Mouse (Mus musculus) Patski (cell line): ENCODE results near the gene Galc. TPM values are rescaled to one million over a fixed set of nuclear protein-coding genes. Genes with fewer than 3 reads are reported as not detected.
A peak's percentile ranks its signal among the peaks of the same experiment; 100 is the strongest.

Experiments
- ATAC-seq: fragments of 100-300 bp; one replicate; pipeline ENCODE4 v1.8.0; 2021
- CTCF ChIA-PET: fragments of 350-600 bp; sonication (Branson Sonifier 250); formaldehyde crosslinking; loops from one replicate; lab custom pipeline; 2022; ENCODE audit warnings: inconsistent platforms; lab: Charles Lee
- POLR2A ChIA-PET: fragments of 350-600 bp; sonication (Branson Sonifier 250); formaldehyde crosslinking; loops from one replicate; lab custom pipeline; 2022; ENCODE audit warnings: antibody characterized with exemption, inconsistent platforms; lab: Charles Lee
- DNase-seq: peaks from one replicate; pipeline ENCODE4 v3.0.0-alpha.2; 2011; ENCODE audit warnings: low read depth, low spot score
- H3K27me3 ChIP-seq: fragments of 371-371 bp; one replicate; pipeline ENCODE4 v1.5.1; 2021
- CTCF ChIP-seq: fragments of 100-300 bp; IDR thresholded peaks from one replicate; pipeline ENCODE4 v1.5.1; 2021
- in situ Hi-C: fragments of 300-500 bp; cut with MboI; formaldehyde crosslinking; loops from 3 replicates; pipeline ENCODE4 v1.11.1; 2018; ENCODE audit warnings: low pct_unique_long_range_greater_than_20kb, mixed read lengths
- polyA plus RNA-seq: library from polyadenylated mRNA; unstranded; gene quantifications from one replicate; pipeline ENCODE4 v1.2.3, GENCODE M21; 2021

Galc gene
- polyA plus RNA-seq = 60.4 TPM

- CTCF ChIA-PET = no interaction called here
- POLR2A ChIA-PET = no interaction called here
- H3K27me3 ChIP-seq = no peaks in the 10 kb centered on the region
- DNase-seq (no peak), ATAC-seq (peak; percentile 59)
- in situ Hi-C loops = no loop called here
- no peak for TF ChIP-seq CTCF
These were observed at the start of gene Galc for GRCm38 (mm10) chr12:98258845-98259517. Gene Galc, minus strand, starts transcription at chr12:98259459.

DNA sequence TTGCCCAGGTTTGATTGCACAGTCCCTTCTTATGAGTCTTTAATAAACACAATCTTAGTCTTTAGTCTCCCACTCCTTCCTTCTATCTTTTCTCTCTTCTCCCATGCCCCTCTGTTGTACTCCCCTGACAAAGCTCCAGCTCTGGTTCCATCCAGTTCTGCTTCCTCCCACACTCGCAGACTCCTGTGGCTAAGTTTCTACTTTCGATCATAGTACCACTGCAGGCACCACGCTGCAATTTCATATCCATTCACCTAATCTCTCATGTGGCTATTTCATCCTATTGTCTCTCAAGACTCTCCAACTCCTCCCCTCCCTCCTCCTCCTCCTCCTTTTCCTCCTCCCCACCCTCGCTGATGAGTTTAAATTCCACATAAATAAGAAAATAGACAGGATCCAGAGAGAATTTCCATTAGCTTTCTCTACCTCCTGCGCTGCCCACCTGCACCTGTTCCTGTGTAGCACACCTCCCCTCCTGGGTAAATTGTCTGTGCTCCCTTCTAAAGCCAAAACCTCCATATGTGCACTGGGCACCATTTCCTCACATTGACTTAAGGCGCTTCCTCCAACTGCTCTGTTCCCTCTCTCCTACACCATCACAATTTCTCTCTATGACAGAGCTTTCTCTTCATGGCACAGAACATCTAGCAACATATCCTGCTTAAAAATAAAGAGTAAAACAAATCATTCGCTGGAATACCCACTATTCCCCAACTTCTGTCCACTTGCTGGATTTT, 48.1 kb upstream of the Galc start:
- no peak for ATAC-seq
- ChIA-PET POLR2A (no interaction called here), CTCF (interaction anchor here (1.2 to 1.4 kb wide), 2 partner anchors 11 to 79 kb away, joined by 3 read pairs; no protein-coding TSS in a partner anchor)
- DNase-seq = no peak
- H3K27me3 ChIP-seq = no peaks in the 10 kb centered on the region
- in situ Hi-C loops = no loop called here
- no peak for TF ChIP-seq CTCF

GRCm38 (mm10) chr12:98303013-98303412, 43.8 kb upstream of the Galc start:
- ATAC-seq (peak; percentile 62), DNase-seq (no peak)
- ChIA-PET CTCF (interaction anchor here (1.1 to 4.4 kb wide), 4 partner anchors 11 to 22 kb away, joined by 3 to 15 read pairs (median 4); no protein-coding TSS in a partner anchor), POLR2A (interaction anchor here (0.9 kb wide), 1 partner anchor 13 kb away, joined by 3 read pairs; no protein-coding TSS in a partner anchor)
- in situ Hi-C loops = no loop called here
- no peaks in the 10 kb centered on the region for H3K27me3 ChIP-seq
- TF ChIP-seq CTCF = no peak

DNA sequence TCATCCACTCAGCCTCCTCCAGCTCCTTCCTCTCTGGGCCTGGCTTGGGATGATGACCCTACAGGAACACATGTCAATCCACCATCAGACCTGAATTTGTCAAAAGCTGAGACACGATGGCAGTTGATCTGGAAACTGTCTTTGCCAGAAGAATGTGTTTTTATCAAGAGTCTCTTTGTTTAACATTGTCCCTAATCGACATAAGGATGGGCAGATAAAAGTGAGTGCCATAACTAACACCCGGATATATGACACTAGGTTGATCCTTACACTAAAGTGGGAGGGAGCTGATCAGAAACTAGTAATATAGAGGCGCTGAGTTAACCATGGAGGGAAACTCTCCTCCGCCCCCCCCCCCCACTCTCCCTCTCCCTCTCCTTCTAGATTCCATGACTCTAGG, 42.7 kb upstream of the Galc start:
- DNase-seq (no peak), ATAC-seq (no peak)
- H3K27me3 ChIP-seq = no peaks in the 10 kb centered on the region
- in situ Hi-C loops = no loop called here
- no peak for TF ChIP-seq CTCF
- POLR2A ChIA-PET = no interaction called here
- CTCF ChIA-PET = interaction anchor here (4.4 kb wide), 1 partner anchor 13 kb away, joined by 15 read pairs; no protein-coding TSS in a partner anchor

- no peak for TF ChIP-seq CTCF
- no peak for ATAC-seq
- in situ Hi-C loops = no loop called here
These were observed 35.0 kb upstream of the Galc start for GRCm38 (mm10) chr12:98294241-98294640.

DNA sequence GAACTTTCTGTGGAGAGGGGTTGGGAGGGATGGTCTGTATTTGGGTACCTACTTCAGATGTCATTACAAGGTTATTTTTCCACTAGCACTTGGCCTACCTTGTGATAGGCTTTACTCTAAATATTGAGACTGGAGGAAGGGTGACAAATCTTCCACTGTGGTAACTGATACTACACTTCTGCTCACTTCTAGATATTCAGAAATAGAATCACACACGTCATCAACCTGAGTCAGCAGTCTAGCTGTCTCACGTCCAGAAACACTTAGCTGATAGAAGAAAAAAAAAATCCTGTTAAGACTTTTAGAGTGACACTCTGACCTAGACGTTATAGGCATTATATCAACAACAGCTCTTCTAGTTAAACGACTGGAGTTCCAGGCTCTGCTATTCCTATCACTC, 33.0 kb upstream of the Galc start:
- ATAC-seq (no peak), DNase-seq (no peak)
- in situ Hi-C loops = no loop called here
- no peaks in the 10 kb centered on the region for H3K27me3 ChIP-seq
- ChIA-PET CTCF (no interaction called here), POLR2A (no interaction called here)
- TF ChIP-seq CTCF = no peak

More at GRCm38 (mm10) chr12:98294241-98294640, 35.0 kb upstream of the Galc start:
- DNase-seq = no peak
- ChIA-PET CTCF (no interaction called here), POLR2A (no interaction called here)
- H3K27me3 ChIP-seq = no peaks in the 10 kb centered on the region

DNA sequence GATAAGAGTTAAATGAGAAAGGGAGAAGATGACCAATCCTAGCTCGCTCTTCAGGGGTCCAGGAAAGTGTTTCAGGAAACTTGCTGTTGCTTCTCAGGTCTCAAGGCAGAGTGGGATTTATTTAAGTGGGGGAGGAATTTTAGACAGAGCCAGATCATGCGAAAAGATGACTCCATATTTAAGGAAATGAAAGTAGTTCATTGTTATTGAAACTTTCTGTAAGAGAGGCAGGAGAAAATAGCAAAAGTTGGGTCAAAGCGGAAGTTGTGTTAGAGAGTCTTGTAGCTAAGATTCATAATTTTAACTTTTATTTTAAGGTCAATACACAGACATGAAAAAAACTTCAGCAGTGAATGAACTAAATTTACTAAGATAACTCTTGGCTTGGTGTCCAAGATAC, 31.2 kb upstream of the Galc start:
- H3K27me3 ChIP-seq = no peaks in the 10 kb centered on the region
- ATAC-seq = no peak
- no peak for DNase-seq
- no peak for TF ChIP-seq CTCF
- ChIA-PET POLR2A (interaction anchor here (0.7 kb wide), 1 partner anchor 13 kb away, joined by 3 read pairs; no protein-coding TSS in a partner anchor), CTCF (interaction anchor here (1.2 to 4.8 kb wide), 2 partner anchors 12 to 32 kb away, joined by 3 to 15 read pairs; no protein-coding TSS in a partner anchor)
- in situ Hi-C loops = no loop called here

GRCm38 (mm10) chr12:98284477-98284876, 25.2 kb upstream of the Galc start:
- TF ChIP-seq CTCF = no peak
- in situ Hi-C loops = loop anchor here (5.0 kb wide), 2 partner anchors 63 to 168 kb away; no protein-coding TSS in a partner anchor
- CTCF ChIA-PET = interaction anchor here (1.5 kb wide), 1 partner anchor 197 kb away, joined by 4 read pairs; no protein-coding TSS in a partner anchor
- ATAC-seq (no peak), DNase-seq (no peak)
- no peaks in the 10 kb centered on the region for H3K27me3 ChIP-seq
- POLR2A ChIA-PET = no interaction called here

GRCm38 (mm10) chr12:98283487-98283860, 24.2 kb upstream of the Galc start:
- ChIA-PET POLR2A (no interaction called here), CTCF (interaction anchor here (0.7 to 4.5 kb wide), 7 partner anchors 10 to 198 kb away, joined by 3 to 36 read pairs (median 4); no protein-coding TSS in a partner anchor)
- in situ Hi-C loops = loop anchor here (5.0 kb wide), 2 partner anchors 64 to 169 kb away; no protein-coding TSS in a partner anchor
- ATAC-seq (peak; percentile 98), DNase-seq (peak; percentile 83)
- peak; percentile 62 for TF ChIP-seq CTCF
- H3K27me3 ChIP-seq = no peaks in the 10 kb centered on the region

DNA sequence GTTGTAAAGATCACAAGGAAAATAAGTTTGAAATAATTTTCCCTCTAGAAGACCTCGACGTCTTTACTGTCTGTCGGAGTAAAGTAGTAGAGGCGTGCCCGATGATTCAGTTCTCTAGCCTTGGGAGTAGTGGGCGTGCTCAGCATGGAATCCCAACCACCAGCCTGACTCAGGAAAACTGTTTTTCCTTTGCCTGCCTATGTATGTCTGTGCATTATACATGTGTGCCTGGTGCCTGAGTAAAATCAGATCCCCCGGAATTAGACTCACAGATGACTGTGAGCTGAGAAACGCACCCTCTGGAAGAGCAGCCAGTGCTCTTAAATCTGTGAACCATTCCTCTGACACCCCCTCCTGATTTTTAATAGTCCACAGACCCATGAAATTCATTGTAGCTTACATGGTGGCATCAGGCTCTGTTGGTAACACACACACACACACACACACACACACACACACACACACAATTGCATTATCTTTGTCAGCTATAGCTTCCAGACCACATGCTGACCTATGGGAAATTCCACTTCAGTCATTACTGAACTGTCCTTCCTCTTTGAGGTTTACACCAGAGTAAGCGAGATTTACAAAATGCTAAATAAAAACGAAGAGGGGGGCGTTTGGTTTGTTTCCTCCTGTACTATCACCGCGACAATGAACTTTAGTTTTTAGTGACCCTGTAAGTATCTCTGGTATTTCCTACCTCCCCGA, 23.7 kb upstream of the Galc start:
- DNase-seq (peak; percentile 46), ATAC-seq (peak; percentile 10)
- TF ChIP-seq CTCF = no peak
- ChIA-PET POLR2A (interaction anchor here (0.6 to 0.8 kb wide), 2 partner anchors 13 to 340 kb away, joined by 3 to 6 read pairs; no protein-coding TSS in a partner anchor), CTCF (interaction anchor here (0.7 to 4.5 kb wide), 9 partner anchors 10 to 199 kb away, joined by 3 to 36 read pairs (median 4); no protein-coding TSS in a partner anchor)
- in situ Hi-C loops = loop anchor here (5.0 kb wide), 2 partner anchors 64 to 169 kb away; no protein-coding TSS in a partner anchor
- H3K27me3 ChIP-seq = no peaks in the 10 kb centered on the region
